In genomic region chr11:85527261-85527660, GRCm38 (mm10) we compare ENCODE assay signal across 19 mouse cellular contexts.
DNase-seq lines count a peak whose midpoint lies in the region; ATAC-seq lines count a peak whose summit lies in the region.
"Had no signal": no experiment of that assay in that cellular context is flagged by ENCODE, and none has a peak within 500 bp of the region (broad histone marks: within the 10 kb centered on the region; RNA-seq: fewer than 3 reads in every experiment).

No protein-coding gene starts in this region.

- 45% methylated on average over 5 of the region's 5 CpGs for whole genome bisulfite sequencing in kidney, embryonic 16.5 days
- 46% methylated on average over 5 of the region's 5 CpGs for WGBS in embryonic facial prominence, embryonic 14.5 days
- 39% methylated on average over 5 of the region's 5 CpGs for WGBS in limb, embryonic 10.5 days
- WGBS in heart, embryonic 12.5 days: 72% methylated on average over 5 of the region's 5 CpGs

- H3K4me1 ChIP-seq in kidney, embryonic 16.5 days (ENCODE audit: insufficient read depth, low read length): peaks cover 28% of the 10 kb centered on the region
- H3K4me1 ChIP-seq in embryonic facial prominence, embryonic 14.5 days (ENCODE audit: control insufficient read depth, insufficient read depth, low read length): peaks cover 40% of the 10 kb centered on the region
- peaks cover 50% of the 10 kb centered on the region for H3K4me1 ChIP-seq in limb, embryonic 10.5 days
- H3K4me1 ChIP-seq in heart, embryonic 12.5 days (replicated peaks): peaks cover 32% of the 10 kb centered on the region

- H3K4me2 ChIP-seq in kidney, embryonic 16.5 days (replicated peaks; ENCODE audit: low read depth, low read length): no peak overlapping the region
- no peak overlapping the region for H3K4me2 ChIP-seq in embryonic facial prominence, embryonic 14.5 days (ENCODE audit: low read depth, low read length)
- no peak overlapping the region for H3K4me2 ChIP-seq in heart, embryonic 12.5 days
- H3K4me2 ChIP-seq: forebrain, embryonic 12.5 days; hindbrain, embryonic 12.5 days; intestine, embryonic 15.5 days; neural tube, embryonic 13.5 days had no signal

- H3K9ac ChIP-seq in kidney, embryonic 16.5 days (replicated peaks; ENCODE audit: low read length): no peak overlapping the region
- H3K9ac ChIP-seq in embryonic facial prominence, embryonic 14.5 days (ENCODE audit: low read depth, low read length): no peak overlapping the region
- H3K9ac ChIP-seq in heart, embryonic 12.5 days: no peak overlapping the region
- H3K9ac ChIP-seq: forebrain, embryonic 12.5 days; hindbrain, embryonic 12.5 days; intestine, embryonic 15.5 days; limb, embryonic 13.5 days; liver, embryonic 14.5 days; neural tube, embryonic 13.5 days had no signal

- H3K9me3 ChIP-seq in kidney, embryonic 16.5 days (ENCODE audit: low read length): no peaks in the 10 kb centered on the region
- no peaks in the 10 kb centered on the region for H3K9me3 ChIP-seq in embryonic facial prominence, embryonic 14.5 days (ENCODE audit: control insufficient read depth, low read length)
- no peaks in the 10 kb centered on the region for H3K9me3 ChIP-seq in limb, embryonic 10.5 days (replicated peaks)
- no peaks in the 10 kb centered on the region for H3K9me3 ChIP-seq in heart, embryonic 12.5 days (replicated peaks)
- H3K9me3 ChIP-seq: forebrain, embryonic 12.5 days; hindbrain, embryonic 12.5 days; intestine, embryonic 15.5 days; limb, embryonic 13.5 days; neural tube, embryonic 13.5 days had no signal

- no peak overlapping the region for H3K4me3 ChIP-seq in kidney, embryonic 16.5 days (ENCODE audit: low read length)
- H3K4me3 ChIP-seq in embryonic facial prominence, embryonic 14.5 days (ENCODE audit: low read depth, low read length): no peak overlapping the region
- no peak overlapping the region for H3K4me3 ChIP-seq in limb, embryonic 10.5 days
- no peak overlapping the region for H3K4me3 ChIP-seq in heart, embryonic 12.5 days
- H3K4me3 ChIP-seq: forebrain, embryonic 12.5 days; hindbrain, embryonic 12.5 days; intestine, embryonic 15.5 days; limb, embryonic 13.5 days; neural tube, embryonic 13.5 days had no signal

- ATAC-seq in kidney, embryonic 16.5 days (ENCODE audit: low FRiP score, low TSS enrichment): no peak
- ATAC-seq in embryonic facial prominence, embryonic 14.5 days (ENCODE audit: low read depth): no peak
- ATAC-seq in heart, embryonic 12.5 days (ENCODE audit: insufficient number of reproducible peaks, low FRiP score): no peak
- ATAC-seq: intestine, embryonic 15.5 days had no signal

- peaks cover 8% of the 10 kb centered on the region for H3K27me3 ChIP-seq in kidney, embryonic 16.5 days (ENCODE audit: insufficient read depth, low read length)
- H3K27me3 ChIP-seq in embryonic facial prominence, embryonic 14.5 days (replicated peaks; ENCODE audit: control insufficient read depth, insufficient read depth, low read length): no peaks in the 10 kb centered on the region
- H3K27me3 ChIP-seq in limb, embryonic 10.5 days (ENCODE audit: low read depth, poor library complexity, severe bottlenecking): peaks cover 43% of the 10 kb centered on the region
- H3K27me3 ChIP-seq in heart, embryonic 12.5 days (replicated peaks): peaks cover 10% of the 10 kb centered on the region

- no peaks in the 10 kb centered on the region for H3K36me3 ChIP-seq in kidney, embryonic 16.5 days (ENCODE audit: insufficient read depth, low read length)
- H3K36me3 ChIP-seq in embryonic facial prominence, embryonic 14.5 days (ENCODE audit: control insufficient read depth, insufficient read depth, low read length): no peaks in the 10 kb centered on the region
- H3K36me3 ChIP-seq in limb, embryonic 10.5 days: no peaks in the 10 kb centered on the region
- no peaks in the 10 kb centered on the region for H3K36me3 ChIP-seq in heart, embryonic 12.5 days
- H3K36me3 ChIP-seq: forebrain, embryonic 12.5 days; hindbrain, embryonic 12.5 days; intestine, embryonic 15.5 days; limb, embryonic 13.5 days; neural tube, embryonic 13.5 days had no signal

- no peak overlapping the region for H3K27ac ChIP-seq in kidney, embryonic 16.5 days (ENCODE audit: low read length)
- H3K27ac ChIP-seq in embryonic facial prominence, embryonic 14.5 days (replicated peaks; ENCODE audit: low read depth, low read length): peak overlapping the region; percentile 74; the same call in 1 of the 2 replicates
- H3K27ac ChIP-seq in limb, embryonic 10.5 days: no peak overlapping the region
- no peak overlapping the region for H3K27ac ChIP-seq in heart, embryonic 12.5 days (ENCODE audit: poor library complexity, severe bottlenecking)
- H3K27ac ChIP-seq: forebrain, embryonic 12.5 days; hindbrain, embryonic 12.5 days; intestine, embryonic 15.5 days; liver, embryonic 14.5 days; neural tube, embryonic 13.5 days had no signal

- DNase-seq in kidney, postnatal 10 days: peak; percentile 21
- peak; percentile 24 for DNase-seq in WW6 (ENCODE audit: low read depth, low spot score)
- peak; percentile 37 for DNase-seq in embryo, embryonic 10 days (ENCODE audit: low spot score)
- peak; percentile 43 for DNase-seq in embryonic facial prominence, embryonic 14.5 days (ENCODE audit: low spot score)
- no peak for DNase-seq in adrenal gland, adult 8-10 months
- DNase-seq in limb, embryonic 10.5 days (ENCODE audit: low spot score): no peak
- DNase-seq: adrenal gland, postnatal 25 days; cerebellum, postnatal 14 days; kidney, postnatal 14 days; layer of hippocampus, adult 9-11 months; thymus, postnatal 4 days had no signal

Comparison
In these comparisons a context has a peak if more than half of its experiments do, and no peak if none do; other contexts are left out.
1. DNase-seq: peak in kidney, postnatal 10 days (single experiment), WW6 (single experiment), embryo, embryonic 10 days (single experiment) and embryonic facial prominence, embryonic 14.5 days (single experiment); none in adrenal gland, adult 8-10 months (single experiment) and limb, embryonic 10.5 days (single experiment).